In the genomic region with DNA sequence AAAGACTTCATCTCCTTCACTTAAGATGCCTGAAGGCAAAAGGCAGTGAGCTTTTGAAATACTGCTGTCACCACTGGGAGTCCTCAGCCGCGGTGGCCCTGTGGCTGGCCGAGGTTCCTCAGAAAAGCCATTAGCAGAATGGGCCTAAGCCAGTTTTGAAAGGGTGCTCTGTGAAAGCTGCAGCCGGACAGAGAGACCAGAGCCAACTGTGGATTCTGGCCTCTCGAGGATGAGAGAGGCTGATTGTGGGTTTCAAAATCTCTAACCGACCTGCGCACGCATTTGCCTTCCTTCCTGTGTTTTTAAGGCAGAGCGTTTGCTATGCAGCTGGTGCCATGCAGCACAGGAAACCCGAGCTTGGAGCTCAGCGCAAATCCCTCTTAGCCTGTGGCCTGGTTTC, we compare ENCODE assay signal across 11 mouse cellular contexts. TPM values are rescaled to one million over a fixed set of nuclear protein-coding genes. Genes with fewer than 3 reads are reported as not detected.
DNase-seq lines count a peak whose midpoint lies in the region; ATAC-seq lines count a peak whose summit lies in the region.
"Had no signal": no experiment of that assay in that cellular context is flagged by ENCODE, and none has a peak within 500 bp of the region (broad histone marks: within the 10 kb centered on the region; RNA-seq: fewer than 3 reads in every experiment).

No protein-coding gene starts in this region.

- no peak overlapping the region for H3K4me3 ChIP-seq in embryonic facial prominence, embryonic 13.5 days
- H3K4me3 ChIP-seq in embryonic facial prominence, embryonic 10.5 days = no peak overlapping the region
- H3K4me3 ChIP-seq in lung, embryonic 15.5 days = no peak overlapping the region
- H3K4me3 ChIP-seq: limb, embryonic 13.5 days; midbrain, embryonic 15.5 days had no signal

- no peak for ATAC-seq in embryonic facial prominence, embryonic 13.5 days (ENCODE audit: insufficient number of reproducible peaks, insufficient read depth, low FRiP score, low TSS enrichment, low read depth)
- no peak for ATAC-seq in lung, embryonic 15.5 days (ENCODE audit: borderline replicate concordance, extremely low read depth, low FRiP score, low TSS enrichment)
- peak; percentile 9; the same call in 1 of the 2 replicates for ATAC-seq in common myeloid progenitor, adult 5-6 weeks (replicated peaks; ENCODE audit: low read depth, poor library complexity, severe bottlenecking)
- ATAC-seq: midbrain, embryonic 15.5 days had no signal

- peaks cover 99% of the 10 kb centered on the region for H3K4me1 ChIP-seq in embryonic facial prominence, embryonic 13.5 days
- peaks cover 99% of the 10 kb centered on the region for H3K4me1 ChIP-seq in embryonic facial prominence, embryonic 10.5 days
- peaks cover 82% of the 10 kb centered on the region for H3K4me1 ChIP-seq in lung, embryonic 15.5 days

- DNase-seq in embryonic facial prominence, embryonic 10.5 days (ENCODE audit: low spot score) = no peak
- DNase-seq in lung, postnatal 10 days = no peak
- peak; percentile 65 to 82 for DNase-seq in thymus, adult 18-20 months
- no peak for DNase-seq in layer of hippocampus, adult 18-20 months (ENCODE audit: low spot score in 2 of 2)
- DNase-seq in layer of hippocampus, adult 9-10 months (ENCODE audit: low spot score) = no peak
- DNase-seq: gastrocnemius, postnatal 14 days had no signal

- peaks cover 16% of the 10 kb centered on the region for H3K36me3 ChIP-seq in embryonic facial prominence, embryonic 13.5 days
- peaks cover 22% of the 10 kb centered on the region for H3K36me3 ChIP-seq in embryonic facial prominence, embryonic 10.5 days (replicated peaks)
- no peaks in the 10 kb centered on the region; the same call in 1 of the 2 replicates for H3K36me3 ChIP-seq in lung, embryonic 15.5 days
- H3K36me3 ChIP-seq: midbrain, embryonic 15.5 days had no signal

- H3K9ac ChIP-seq in embryonic facial prominence, embryonic 13.5 days = no peak overlapping the region
- no peak overlapping the region for H3K9ac ChIP-seq in lung, embryonic 15.5 days
- H3K9ac ChIP-seq: limb, embryonic 13.5 days; midbrain, embryonic 15.5 days had no signal

- H3K4me2 ChIP-seq in embryonic facial prominence, embryonic 13.5 days = no peak overlapping the region
- no peak overlapping the region for H3K4me2 ChIP-seq in lung, embryonic 15.5 days
- H3K4me2 ChIP-seq: limb, embryonic 13.5 days; midbrain, embryonic 15.5 days had no signal

- 59% methylated on average over 11 of the region's 11 CpGs for WGBS in embryonic facial prominence, embryonic 13.5 days
- 69% methylated on average over 11 of the region's 11 CpGs for WGBS in embryonic facial prominence, embryonic 10.5 days
- WGBS in lung, embryonic 15.5 days = 56% methylated on average over 11 of the region's 11 CpGs

- no peaks in the 10 kb centered on the region for H3K27me3 ChIP-seq in embryonic facial prominence, embryonic 13.5 days
- H3K27me3 ChIP-seq in embryonic facial prominence, embryonic 10.5 days (replicated peaks; ENCODE audit: low read depth, poor library complexity, severe bottlenecking) = no peaks in the 10 kb centered on the region
- no peaks in the 10 kb centered on the region for H3K27me3 ChIP-seq in lung, embryonic 15.5 days
- H3K27me3 ChIP-seq: limb, embryonic 13.5 days; midbrain, embryonic 15.5 days had no signal

- peak overlapping the region; percentile 14; the same call in 1 of the 2 replicates for H3K27ac ChIP-seq in embryonic facial prominence, embryonic 13.5 days
- no peak overlapping the region; the same call in 1 of the 2 replicates for H3K27ac ChIP-seq in embryonic facial prominence, embryonic 10.5 days (replicated peaks)
- peak overlapping the region; percentile 16; the same call in 1 of the 2 replicates for H3K27ac ChIP-seq in lung, embryonic 15.5 days
- H3K27ac ChIP-seq: midbrain, embryonic 15.5 days had no signal

- no peaks in the 10 kb centered on the region for H3K9me3 ChIP-seq in embryonic facial prominence, embryonic 13.5 days
- H3K9me3 ChIP-seq in embryonic facial prominence, embryonic 10.5 days = no peaks in the 10 kb centered on the region
- H3K9me3 ChIP-seq in lung, embryonic 15.5 days = no peaks in the 10 kb centered on the region
- H3K9me3 ChIP-seq: limb, embryonic 13.5 days; midbrain, embryonic 15.5 days had no signal

RNA-seq across cellular contexts. Expression of gene Smad3, which starts 19.0 kb away (rescaled TPM):
- polyA plus RNA-seq in embryonic facial prominence, embryonic 13.5 days (2015; fragmentation: Nextera tagmentation; extraction: Ambion mirVana) = 29.8 and 30.9 TPM in 2 replicates
- polyA plus RNA-seq in embryonic facial prominence, embryonic 10.5 days (2016; fragmentation: Nextera tagmentation; extraction: Ambion mirVana) = 23.4 and 25.5 TPM in 2 replicates
- polyA plus RNA-seq in lung, embryonic 15.5 days (2015; fragmentation: Nextera tagmentation; extraction: Ambion mirVana) = 20.2 and 20.7 TPM in 2 replicates
- 19.2 and 39.1 TPM in 2 replicates for total RNA-seq in common myeloid progenitor, adult 5-6 weeks (2017)
- 10 to 100 TPM; 58.2 to 62.5 TPM for total RNA-seq in layer of hippocampus, adult 18-20 months (2021)

Comparison
In these comparisons a context has a peak if more than half of its experiments do, and no peak if none do; other contexts are left out.
1. DNase-seq: peak in thymus, adult 18-20 months (2 of 2); none in embryonic facial prominence, embryonic 10.5 days (single experiment), lung, postnatal 10 days (single experiment), layer of hippocampus, adult 18-20 months (0 of 2) and layer of hippocampus, adult 9-10 months (single experiment).